Mouse (Mus musculus) cortical plate, adult 2 months (tissue): ENCODE results near the gene Tube1. TPM values are rescaled to one million over a fixed set of nuclear protein-coding genes. Genes with fewer than 3 reads are reported as not detected.
"Not testable (repeated sequence)": the region's sequence is repeated elsewhere in the genome, so short reads cannot be mapped to it uniquely, and the experiment has no call there.

Experiments used
- H3K27ac ChIP-seq: fragments of 200-500 bp; 2 replicates; pipeline ENCODE4 v1.5.1; 2012; ENCODE audit warnings: low read length, control low read depth, inconsistent platforms; ENCODE audit not compliant: insufficient read depth
- H3K4me1 ChIP-seq: fragments of 200-500 bp; 2 replicates; pipeline ENCODE4 v1.6.1; 2011; ENCODE audit warnings: low read length; ENCODE audit not compliant: control insufficient read depth, insufficient read depth
- H3K4me3 ChIP-seq: fragments of 200-500 bp; 2 replicates; pipeline ENCODE4 v1.5.1; 2011; ENCODE audit warnings: mild to moderate bottlenecking, low read length, control low read depth; ENCODE audit not compliant: insufficient read depth
- CTCF ChIP-seq: fragments of 200-500 bp; IDR thresholded peaks from 2 replicates; pipeline ENCODE4 v1.5.1; 2011; ENCODE audit warnings: mild to moderate bottlenecking, control low read depth, low read length; ENCODE audit not compliant: insufficient read depth; ENCODE audit errors: extremely low read depth
- POLR2A ChIP-seq: fragments of 200-500 bp; IDR thresholded peaks from 2 replicates; pipeline ENCODE4 v1.6.1; 2011; ENCODE audit warnings: mild to moderate bottlenecking, low read length, control low read depth; ENCODE audit not compliant: insufficient read depth; ENCODE audit errors: extremely low read depth
- polyA plus RNA-seq: library from polyadenylated mRNA; depleted of rRNA; stranded (reverse); fragments of >200 nt; gene quantifications from 2 replicates; pipeline ENCODE4 v1.2.3, GENCODE M21; 2012; rRNA removed

Tube1 gene
- polyA plus RNA-seq, 1 experiment = 3.8 TPM

- Histone ChIP-seq H3K4me3 (no peak overlapping the region), H3K27ac (no peak overlapping the region), H3K4me1 (no peaks in the 10 kb centered on the region)
- TF ChIP-seq CTCF (no peak), POLR2A (no peak)
Measured at GRCm38 (mm10) chr10:39184864-39185544, 51.2 kb downstream of the Tube1 start.

GRCm38 (mm10) chr10:39185545-39185906, 51.8 kb downstream of the Tube1 start:
- Histone ChIP-seq H3K27ac (no peak overlapping the region), H3K4me1 (no peaks in the 10 kb centered on the region), H3K4me3 (no peak overlapping the region)
- TF ChIP-seq CTCF (no peak), POLR2A (no peak)

GRCm38 (mm10) chr10:39192673-39193072, 58.9 kb downstream of the Tube1 start:
- no peak overlapping the region for H3K27ac ChIP-seq
- TF ChIP-seq CTCF = no peak
- no peak for TF ChIP-seq POLR2A
- no peak overlapping the region for H3K4me3 ChIP-seq
- H3K4me1 ChIP-seq = no peaks in the 10 kb centered on the region

GRCm38 (mm10) chr10:39198216-39198615, 64.4 kb downstream of the Tube1 start:
- not testable (repeated sequence) for H3K27ac ChIP-seq, H3K4me3 ChIP-seq, H3K4me1 ChIP-seq

Other genes starting within 250 kb of the Tube1 start
- 6.3 and 8.0 TPM in 2 replicates for gene Lama4, start 168.5 kb upstream of the Tube1 start, polyA plus RNA-seq
- 29.8 and 30.1 TPM in 2 replicates for gene Fam229b, start 62 bp upstream of the Tube1 start, polyA plus RNA-seq
- 0.17 and 0.36 TPM in 2 replicates for gene Ccn6, start 29.8 kb downstream of the Tube1 start, polyA plus RNA-seq
- gene Fyn, start 234.9 kb downstream of the Tube1 start, polyA plus RNA-seq = 106 and 107 TPM in 2 replicates